9 mouse cellular contexts compared by ENCODE assay signal in the genomic region with DNA sequence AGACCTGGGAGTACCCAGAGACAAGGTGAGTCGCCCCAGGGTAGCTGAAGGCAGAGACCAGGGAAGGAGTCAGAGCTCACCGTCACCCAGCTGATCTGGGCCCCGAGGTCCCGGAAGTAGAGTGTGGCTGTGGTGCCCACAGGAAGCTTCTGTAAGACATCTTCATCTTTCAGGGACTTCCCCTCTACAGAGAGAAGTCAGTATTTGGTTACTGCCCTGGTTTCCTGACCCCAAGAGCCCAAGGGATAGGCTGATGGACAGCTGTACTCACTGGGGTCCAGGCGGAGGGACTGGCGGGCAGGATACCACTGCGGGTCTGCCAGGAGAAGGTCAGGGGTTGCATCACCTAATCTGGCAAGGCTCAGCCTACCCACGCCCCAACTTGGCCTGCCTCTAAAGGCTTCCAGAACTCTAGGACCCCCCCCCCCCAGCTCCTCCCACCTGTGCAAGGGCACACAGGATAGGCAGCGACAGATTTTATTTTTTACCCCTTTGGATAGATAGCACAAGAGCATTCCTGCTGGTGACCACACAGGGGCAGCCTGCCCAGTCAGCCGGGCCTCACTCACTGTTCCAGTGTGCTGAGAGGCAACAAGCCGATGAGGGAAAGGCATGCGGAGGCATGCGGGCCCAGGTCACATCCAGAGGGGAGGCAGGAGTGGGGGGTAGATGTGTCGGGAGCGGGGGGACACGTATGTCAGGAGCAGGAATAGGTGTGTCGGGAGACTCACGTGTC. TPM values are rescaled to one million over a fixed set of nuclear protein-coding genes. Genes with fewer than 3 reads are reported as not detected.
DNase-seq lines count a peak whose midpoint lies in the region; ATAC-seq and TF ChIP-seq lines count a peak whose summit lies in the region.
"Had no signal": no experiment of that assay in that cellular context is flagged by ENCODE, and none has a peak within 500 bp of the region (broad histone marks: within the 10 kb centered on the region; RNA-seq: fewer than 3 reads in every experiment).

No protein-coding gene starts in this region.

- H3K79me2 ChIP-seq in CH12.LX (replicated peaks; ENCODE audit: control insufficient read depth, extremely low read depth, insufficient read depth, poor library complexity, severe bottlenecking), result peaks cover 18% of the 10 kb centered on the region

- DNase-seq in hindbrain, postnatal 0 days (ENCODE audit: low spot score), result no peak
- DNase-seq in CH12.LX (ENCODE audit: extremely low read depth), result peak; percentile 88
- peak; percentile 22 to 41 for DNase-seq in cerebellum, postnatal 14 days
- no peak for DNase-seq in kidney, postnatal 0 days (ENCODE audit: low spot score)
- DNase-seq in retina, postnatal 1 day, result no peak
- no peak for DNase-seq in hindbrain, embryonic 11.5 days (ENCODE audit: low spot score)

- peak; percentile 55; the same call in 1 of the 2 replicates for TF ChIP-seq POLR2A in CH12.LX (IDR thresholded peaks at IDR 0.05; ENCODE audit: low read depth, low read length)

- dilution Hi-C loops in CH12.LX (cut with MboI; ENCODE audit: extremely low pct_ligation_motif_present, extremely low pct_unique_long_range_greater_than_20kb, low sequenced_read_pairs), result no loop called here

- in situ Hi-C loops in CH12.LX (cut with MboI; ENCODE audit: low pct_ligation_motif_present, low pct_unique_long_range_greater_than_20kb, low sequenced_read_pairs), result no loop called here

- H3K4me3 ChIP-seq in hindbrain, postnatal 0 days (ENCODE audit: low read length), result no peak overlapping the region
- H3K4me3 ChIP-seq in hindbrain, embryonic 13.5 days, result no peak overlapping the region
- H3K4me3 ChIP-seq in CH12.LX (replicated peaks in 1 of 3; ENCODE audit: low read depth in 2 of 3, low read length in 2 of 3, poor library complexity in 1 of 3), result peak overlapping the region; percentile 28 to 51 (median 49)
- H3K4me3 ChIP-seq in kidney, postnatal 0 days (replicated peaks; ENCODE audit: low read depth, low read length), result no peak overlapping the region
- no peak overlapping the region for H3K4me3 ChIP-seq in hindbrain, embryonic 11.5 days (ENCODE audit: low read depth, low read length)

- H3K27ac ChIP-seq in hindbrain, postnatal 0 days, result no peak overlapping the region
- H3K27ac ChIP-seq in hindbrain, embryonic 13.5 days, result no peak overlapping the region
- peak overlapping the region; percentile 90 for H3K27ac ChIP-seq in CH12.LX (ENCODE audit: insufficient read depth, low read depth)
- H3K27ac ChIP-seq in kidney, postnatal 0 days, result peak overlapping the region; percentile 8; the same call in 1 of the 2 replicates
- no peak overlapping the region for H3K27ac ChIP-seq in hindbrain, embryonic 11.5 days (ENCODE audit: low read depth, low read length)

- peaks cover 34% of the 10 kb centered on the region for H3K36me3 ChIP-seq in hindbrain, postnatal 0 days (ENCODE audit: insufficient read depth, low read length)
- peaks cover 57% of the 10 kb centered on the region for H3K36me3 ChIP-seq in hindbrain, embryonic 13.5 days
- H3K36me3 ChIP-seq in CH12.LX (replicated peaks in 1 of 2; ENCODE audit: control insufficient read depth in 1 of 2, insufficient read depth in 1 of 2, low read length in 1 of 2), result peaks cover 27 to 76% of the 10 kb centered on the region in 2 experiments
- H3K36me3 ChIP-seq in kidney, postnatal 0 days (ENCODE audit: insufficient read depth, low read length), result peaks cover 20% of the 10 kb centered on the region; the same call in 1 of the 2 replicates
- 0 out of 2 replicates have a peak, but pooled peaks cover 5% of the 10 kb centered on the region for H3K36me3 ChIP-seq in hindbrain, embryonic 11.5 days (ENCODE audit: control insufficient read depth, insufficient read depth, low read length)

- H3K4me2 ChIP-seq in hindbrain, postnatal 0 days (ENCODE audit: low read depth, low read length), result no peak overlapping the region
- H3K4me2 ChIP-seq in hindbrain, embryonic 13.5 days, result no peak overlapping the region
- H3K4me2 ChIP-seq in CH12.LX (ENCODE audit: insufficient read depth, low read depth, poor library complexity, severe bottlenecking), result peak overlapping the region; percentile 93
- no peak overlapping the region for H3K4me2 ChIP-seq in kidney, postnatal 0 days (ENCODE audit: low read length)
- H3K4me2 ChIP-seq in hindbrain, embryonic 11.5 days (replicated peaks; ENCODE audit: low read depth, low read length), result no peak overlapping the region

- H3K9ac ChIP-seq in hindbrain, postnatal 0 days (replicated peaks; ENCODE audit: low read length), result no peak overlapping the region
- H3K9ac ChIP-seq in hindbrain, embryonic 13.5 days, result no peak overlapping the region
- H3K9ac ChIP-seq in CH12.LX (ENCODE audit: insufficient read depth, low read depth), result peak overlapping the region; percentile 55
- no peak overlapping the region for H3K9ac ChIP-seq in kidney, postnatal 0 days (ENCODE audit: low read depth, low read length)
- no peak overlapping the region for H3K9ac ChIP-seq in hindbrain, embryonic 11.5 days (ENCODE audit: low read depth, low read length)

- TF ChIP-seq CTCF in hindbrain, postnatal 0 days (IDR thresholded peaks at IDR 0.05; ENCODE audit: low read depth), result peak; percentile 44
- TF ChIP-seq CTCF in CH12.LX (conservative IDR thresholded peaks at IDR 0.05 in 1 of 2, IDR thresholded peaks at IDR 0.05 in 1 of 2; ENCODE audit: low read depth in 2 of 2, low read length in 2 of 2), result peak in 1 of 2 experiments; percentile 45; a peak in 2 of 4 replicates
- peak; percentile 57; the same call in 1 of the 2 replicates for TF ChIP-seq CTCF in kidney, postnatal 0 days (IDR thresholded peaks at IDR 0.05; ENCODE audit: low read depth)

- 83% methylated on average over 18 of the region's 18 CpGs for WGBS in hindbrain, postnatal 0 days
- 82% methylated on average over 17 of the region's 18 CpGs for WGBS in hindbrain, embryonic 13.5 days
- WGBS in kidney, postnatal 0 days, result 71% methylated on average over 18 of the region's 18 CpGs
- 77% methylated on average over 18 of the region's 18 CpGs for WGBS in hindbrain, embryonic 11.5 days

- ATAC-seq in hindbrain, postnatal 0 days, result no peak
- ATAC-seq in hindbrain, embryonic 13.5 days (ENCODE audit: low FRiP score), result no peak
- peak; percentile 33; the same call in 1 of the 2 replicates for ATAC-seq in kidney, postnatal 0 days (replicated peaks; ENCODE audit: low FRiP score, low read depth)
- ATAC-seq in monocyte, adult 5-6 weeks (replicated peaks; ENCODE audit: insufficient number of reproducible peaks, low FRiP score, low TSS enrichment, poor library complexity, severe bottlenecking), result peak; percentile 79
- no peak for ATAC-seq in hindbrain, embryonic 11.5 days (ENCODE audit: low FRiP score)

- no peaks in the 10 kb centered on the region for H3K27me3 ChIP-seq in hindbrain, postnatal 0 days (ENCODE audit: insufficient read depth, low read length)
- no peaks in the 10 kb centered on the region for H3K27me3 ChIP-seq in hindbrain, embryonic 13.5 days
- no peaks in the 10 kb centered on the region for H3K27me3 ChIP-seq in CH12.LX (replicated peaks)
- H3K27me3 ChIP-seq in kidney, postnatal 0 days (ENCODE audit: insufficient read depth, low read length), result no peaks in the 10 kb centered on the region
- H3K27me3 ChIP-seq in hindbrain, embryonic 11.5 days (ENCODE audit: control insufficient read depth, insufficient read depth, low read length), result no peaks in the 10 kb centered on the region

- H3K9me3 ChIP-seq in hindbrain, postnatal 0 days (ENCODE audit: low read length), result no peaks in the 10 kb centered on the region
- no peaks in the 10 kb centered on the region for H3K9me3 ChIP-seq in hindbrain, embryonic 13.5 days
- no peaks in the 10 kb centered on the region for H3K9me3 ChIP-seq in CH12.LX (replicated peaks; ENCODE audit: low read length)
- no peaks in the 10 kb centered on the region for H3K9me3 ChIP-seq in kidney, postnatal 0 days (replicated peaks; ENCODE audit: low read length)
- no peaks in the 10 kb centered on the region for H3K9me3 ChIP-seq in hindbrain, embryonic 11.5 days (ENCODE audit: control insufficient read depth, low read length)

- H3K4me1 ChIP-seq in hindbrain, postnatal 0 days (ENCODE audit: insufficient read depth, low read length), result peaks cover 15% of the 10 kb centered on the region
- H3K4me1 ChIP-seq in hindbrain, embryonic 13.5 days (replicated peaks), result peaks cover 48% of the 10 kb centered on the region
- peaks cover 31 to 63% of the 10 kb centered on the region in 2 experiments for H3K4me1 ChIP-seq in CH12.LX (ENCODE audit: control insufficient read depth in 1 of 2, insufficient read depth in 2 of 2)
- peaks cover 31% of the 10 kb centered on the region for H3K4me1 ChIP-seq in kidney, postnatal 0 days (replicated peaks; ENCODE audit: insufficient read depth, low read length)
- H3K4me1 ChIP-seq in hindbrain, embryonic 11.5 days (replicated peaks; ENCODE audit: control insufficient read depth, insufficient read depth, low read length), result peaks cover 5% of the 10 kb centered on the region

- no peak; the same call in 1 of the 2 replicates for TF ChIP-seq RAD21 in CH12.LX (IDR thresholded peaks at IDR 0.05; ENCODE audit: low read depth, low read length)

- 0 out of 2 replicates have a peak, but pooled peaks have one; percentile 38 for TF ChIP-seq EP300 in CH12.LX (IDR thresholded peaks at IDR 0.05; ENCODE audit: low read length)

RNA-seq across cellular contexts. Expression of gene Ndufb7, which starts 6.8 kb away (rescaled TPM):
- total RNA-seq in hindbrain, postnatal 0 days (2014; rRNA removed), result 124 and 186 TPM in 2 replicates
- polyA plus RNA-seq in hindbrain, postnatal 0 days (2015; fragmentation: Nextera tagmentation; extraction: Ambion mirVana), result 436 and 442 TPM in 2 replicates
- polyA plus RNA-seq in hindbrain, embryonic 13.5 days (2015; fragmentation: Nextera tagmentation; extraction: Ambion mirVana), result 375 and 381 TPM in 2 replicates
- total RNA-seq in CH12.LX (2012; rRNA removed) (316 and 331 TPM in 2 replicates), CH12.LX (2014; rRNA removed) (213 and 223 TPM in 2 replicates)
- polyA plus RNA-seq in CH12.LX (2012; ENCODE audit: insufficient read length, low read depth), result 144 and 202 TPM in 2 replicates
- polyA plus RNA-seq in kidney, postnatal 0 days (2015; fragmentation: Nextera tagmentation; extraction: Ambion mirVana), result 502 and 515 TPM in 2 replicates
- 152 to 196 TPM (median 178 TPM) in 3 replicates for total RNA-seq in monocyte, adult 5-6 weeks (2017)
- 358 and 366 TPM in 2 replicates for polyA plus RNA-seq in hindbrain, embryonic 11.5 days (2014; fragmentation: Nextera tagmentation; extraction: Ambion mirVana)

RNA-seq across cellular contexts. Expression of gene Tecr, which starts 34.5 kb away (rescaled TPM):
- 1,283 and 1,409 TPM in 2 replicates for total RNA-seq in hindbrain, postnatal 0 days (2014; rRNA removed)
- 1,550 and 1,625 TPM in 2 replicates for polyA plus RNA-seq in hindbrain, postnatal 0 days (2015; fragmentation: Nextera tagmentation; extraction: Ambion mirVana)
- polyA plus RNA-seq in hindbrain, embryonic 13.5 days (2015; fragmentation: Nextera tagmentation; extraction: Ambion mirVana), result 998 and 1,025 TPM in 2 replicates
- total RNA-seq in CH12.LX (2012; rRNA removed), result 130 and 171 TPM in 2 replicates
- 95.9 and 111 TPM in 2 replicates for total RNA-seq in CH12.LX (2014; rRNA removed)
- polyA plus RNA-seq in CH12.LX (2012; ENCODE audit: insufficient read length, low read depth), result 199 and 209 TPM in 2 replicates
- polyA plus RNA-seq in kidney, postnatal 0 days (2015; fragmentation: Nextera tagmentation; extraction: Ambion mirVana), result 560 and 574 TPM in 2 replicates
- 59.7 to 123 TPM (median 61.4 TPM) in 3 replicates for total RNA-seq in monocyte, adult 5-6 weeks (2017)
- 732 and 754 TPM in 2 replicates for polyA plus RNA-seq in hindbrain, embryonic 11.5 days (2014; fragmentation: Nextera tagmentation; extraction: Ambion mirVana)

RNA-seq across cellular contexts. Expression of gene Dnajb1, which starts 34.7 kb away (rescaled TPM):
- total RNA-seq in hindbrain, postnatal 0 days (2014; rRNA removed), result 35.3 and 42.7 TPM in 2 replicates
- polyA plus RNA-seq in hindbrain, postnatal 0 days (2015; fragmentation: Nextera tagmentation; extraction: Ambion mirVana), result 60.1 and 65.0 TPM in 2 replicates
- polyA plus RNA-seq in hindbrain, embryonic 13.5 days (2015; fragmentation: Nextera tagmentation; extraction: Ambion mirVana), result 54.1 and 54.2 TPM in 2 replicates
- total RNA-seq in CH12.LX (2012; rRNA removed) (24.9 and 32.0 TPM in 2 replicates), CH12.LX (2014; rRNA removed) (29.5 and 30.7 TPM in 2 replicates)
- polyA plus RNA-seq in CH12.LX (2012; ENCODE audit: insufficient read length, low read depth), result 30.5 and 30.9 TPM in 2 replicates
- polyA plus RNA-seq in kidney, postnatal 0 days (2015; fragmentation: Nextera tagmentation; extraction: Ambion mirVana), result 30.2 and 35.3 TPM in 2 replicates
- 35.2 to 112 TPM (median 38.5 TPM) in 3 replicates for total RNA-seq in monocyte, adult 5-6 weeks (2017)
- 66.1 and 66.7 TPM in 2 replicates for polyA plus RNA-seq in hindbrain, embryonic 11.5 days (2014; fragmentation: Nextera tagmentation; extraction: Ambion mirVana)

RNA-seq across cellular contexts. Expression of gene Olfr370, which starts 37.7 kb away (rescaled TPM):
- 0.05 TPM in 1 of 2 replicates, not detected in the other for total RNA-seq in hindbrain, postnatal 0 days (2014; rRNA removed)
- 0.08 TPM in 1 of 2 replicates, not detected in the other for polyA plus RNA-seq in hindbrain, postnatal 0 days (2015; fragmentation: Nextera tagmentation; extraction: Ambion mirVana)
- 0.05 and 0.09 TPM in 2 replicates for polyA plus RNA-seq in hindbrain, embryonic 13.5 days (2015; fragmentation: Nextera tagmentation; extraction: Ambion mirVana)
- total RNA-seq in CH12.LX (2012; rRNA removed) (not detected in 2 replicates), CH12.LX (2014; rRNA removed) (not detected in 2 replicates)
- 0.10 TPM in 1 of 2 replicates, not detected in the other for polyA plus RNA-seq in CH12.LX (2012; ENCODE audit: insufficient read length, low read depth)
- not detected in 2 replicates for polyA plus RNA-seq in kidney, postnatal 0 days (2015; fragmentation: Nextera tagmentation; extraction: Ambion mirVana)
- total RNA-seq in monocyte, adult 5-6 weeks (2017), result not detected in 3 replicates
- 0.11 and 0.14 TPM in 2 replicates for polyA plus RNA-seq in hindbrain, embryonic 11.5 days (2014; fragmentation: Nextera tagmentation; extraction: Ambion mirVana)
- polyA plus RNA-seq: neural tube, embryonic 14.5 days had no signal

Comparison
In these comparisons a context has a peak if more than half of its experiments do, and no peak if none do; other contexts are left out.
1. ATAC-seq: peak in kidney, postnatal 0 days (single experiment) and monocyte, adult 5-6 weeks (single experiment); none in hindbrain, postnatal 0 days (single experiment), hindbrain, embryonic 13.5 days (single experiment) and hindbrain, embryonic 11.5 days (single experiment).
2. DNase-seq: peak in CH12.LX (single experiment) and cerebellum, postnatal 14 days (2 of 2); none in hindbrain, postnatal 0 days (single experiment), kidney, postnatal 0 days (single experiment), retina, postnatal 1 day (single experiment) and hindbrain, embryonic 11.5 days (single experiment).
3. H3K27ac ChIP-seq: peak in CH12.LX (single experiment) and kidney, postnatal 0 days (single experiment); none in hindbrain, postnatal 0 days (single experiment), hindbrain, embryonic 13.5 days (single experiment) and hindbrain, embryonic 11.5 days (single experiment).
4. H3K4me3 ChIP-seq: peak in CH12.LX (3 of 3); none in hindbrain, postnatal 0 days (single experiment), hindbrain, embryonic 13.5 days (single experiment), kidney, postnatal 0 days (single experiment) and hindbrain, embryonic 11.5 days (single experiment).